Mouse (Mus musculus): ENCODE measurements around the gene Gm13694.

Gm13694 gene

DNA sequence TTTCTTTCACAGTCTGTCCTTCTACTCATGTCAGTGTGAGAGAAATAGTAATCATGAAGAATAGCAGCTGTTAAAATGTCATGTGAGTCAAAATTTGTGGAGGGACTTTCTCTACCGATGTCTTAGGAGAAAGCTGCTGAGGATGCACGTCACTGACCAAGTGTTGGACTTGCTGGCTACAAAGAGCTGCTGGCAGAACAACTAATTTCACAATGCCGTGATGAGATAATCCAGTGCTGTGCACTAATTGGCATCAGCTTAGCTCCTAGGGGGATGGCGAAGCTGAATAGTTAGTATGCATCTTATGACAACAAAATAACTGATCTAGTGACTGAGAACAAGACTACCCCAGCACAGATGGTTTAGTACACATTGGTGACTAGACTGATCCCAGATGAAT lies 46.5 kb downstream of the Gm13694 start:
- DNase-seq (ENCODE audit: low read depth, low spot score): no peak
